Mouse (Mus musculus) embryonic facial prominence, embryonic 13.5 days (tissue): Measurements from ENCODE around the gene Il6ra. TPM values are rescaled to one million over a fixed set of nuclear protein-coding genes. Genes with fewer than 3 reads are reported as not detected.

Experiments
- ATAC-seq: fragments of 200-750 bp; cut with Nextera tagmentation; 2 replicates; pipeline ENCODE4 v1.8.0; 2017; ENCODE audit warnings: low read depth; ENCODE audit not compliant: insufficient number of reproducible peaks, insufficient read depth, low FRiP score, low TSS enrichment
- H3K27ac ChIP-seq: fragments of 300-500 bp; sonication (generic); 2 replicates; pipeline ENCODE4 v1.5.1; 2015; ENCODE audit warnings: moderate library complexity, mild to moderate bottlenecking, inconsistent platforms
- H3K27me3 ChIP-seq: fragments of 300-500 bp; sonication (generic); 2 replicates; pipeline ENCODE4 v1.6.1; 2015; ENCODE audit warnings: mild to moderate bottlenecking, inconsistent platforms
- H3K36me3 ChIP-seq: fragments of 300-500 bp; sonication (generic); 2 replicates; pipeline ENCODE4 v1.6.1; 2015; ENCODE audit warnings: mild to moderate bottlenecking, inconsistent platforms
- H3K4me1 ChIP-seq: fragments of 300-500 bp; sonication (generic); 2 replicates; pipeline ENCODE4 v1.6.1; 2015; ENCODE audit warnings: inconsistent platforms
- H3K4me2 ChIP-seq: fragments of 300-500 bp; sonication (generic); 2 replicates; pipeline ENCODE4 v1.6.1; 2015; ENCODE audit warnings: moderate library complexity, mild to moderate bottlenecking, inconsistent platforms
- H3K4me3 ChIP-seq: fragments of 300-500 bp; sonication (generic); 2 replicates; pipeline ENCODE4 v1.5.1; 2015; ENCODE audit warnings: mild to moderate bottlenecking, inconsistent platforms
- H3K9ac ChIP-seq: fragments of 300-500 bp; sonication (generic); 2 replicates; pipeline ENCODE4 v1.6.1; 2015; ENCODE audit warnings: mild to moderate bottlenecking, inconsistent platforms
- H3K9me3 ChIP-seq: fragments of 300-500 bp; sonication (generic); 2 replicates; pipeline ENCODE4 v1.6.1; 2016; ENCODE audit warnings: inconsistent platforms
- WGBS: fragments of 180-500 bp; shearing (Covaris S2); methylation state at CpG from one replicate; pipeline ENCODE4 v1.1.7; 2015; ENCODE audit warnings: mixed read lengths; 5-methylcytosine and 5-hydroxymethylcytosine counted together
- polyA plus RNA-seq: library from polyadenylated mRNA; unstranded; fragments of >200 nt; fragmentation: Nextera tagmentation; extraction: Ambion mirVana; gene quantifications from 2 replicates; pipeline ENCODE4 v1.2.1, GENCODE M21; 2015

Il6ra gene
- polyA plus RNA-seq, 1 experiment from 2014 or later: 1.6 TPM

DNA sequence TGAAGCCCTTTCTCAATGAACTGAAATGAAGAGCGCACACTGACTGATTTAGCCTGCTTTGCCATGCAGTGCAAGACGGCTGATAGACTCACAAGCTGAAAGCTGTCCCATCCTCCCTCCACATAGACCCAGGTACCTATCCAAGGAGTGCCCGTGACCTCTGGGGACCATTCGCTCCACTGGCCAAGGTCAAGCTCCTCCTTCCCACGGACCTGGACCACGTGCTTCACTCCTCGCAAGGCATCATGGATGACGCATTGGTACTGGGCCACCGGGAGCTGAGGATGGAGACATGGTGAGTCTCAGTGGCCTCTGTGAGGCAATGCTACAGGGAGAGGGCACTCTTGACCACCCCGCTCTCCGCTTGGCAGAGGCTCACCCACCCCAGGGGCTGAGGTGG lies 27.2 kb downstream of the Il6ra start:
- H3K4me2 ChIP-seq: no peak overlapping the region
- 0 out of 2 replicates have a peak, but pooled peaks cover 4% of the 10 kb centered on the region for H3K27me3 ChIP-seq
- 0 out of 2 replicates have a peak, but pooled peaks cover 2% of the 10 kb centered on the region for H3K4me1 ChIP-seq
- no peak overlapping the region for H3K27ac ChIP-seq
- H3K9me3 ChIP-seq: no peaks in the 10 kb centered on the region
- ATAC-seq: no peak
- no peak overlapping the region for H3K4me3 ChIP-seq
- no peak overlapping the region for H3K9ac ChIP-seq
- no peaks in the 10 kb centered on the region for H3K36me3 ChIP-seq
- WGBS: 89% methylated on average over 11 of the region's 11 CpGs

DNA sequence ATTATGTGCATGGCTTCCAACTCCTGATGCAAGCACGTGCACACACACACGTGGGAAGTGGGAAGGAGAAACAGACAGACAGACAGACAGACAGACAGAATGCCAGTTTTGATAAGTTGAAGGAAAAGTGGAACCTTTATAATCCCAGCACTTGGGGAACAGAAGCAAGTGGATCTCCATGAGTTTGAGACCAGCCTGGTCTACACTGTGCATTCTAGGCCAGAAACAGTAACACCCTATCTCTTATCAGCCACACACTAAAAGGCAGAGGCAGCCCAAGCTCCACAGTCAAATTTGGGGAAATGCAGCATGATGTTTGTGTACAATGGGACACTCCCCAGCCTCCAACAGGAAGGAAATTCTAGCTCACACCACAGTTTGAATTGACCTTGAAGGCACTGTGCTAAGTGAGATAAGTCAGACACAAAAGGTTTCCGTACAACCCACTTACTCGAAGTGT lies 29.4 kb downstream of the Il6ra start:
- WGBS: 81% methylated on average over 4 of the region's 4 CpGs
- Histone ChIP-seq H3K9me3 (no peaks in the 10 kb centered on the region), H3K4me2 (no peak overlapping the region), H3K36me3 (no peaks in the 10 kb centered on the region), H3K27me3 (0 out of 2 replicates have a peak, but pooled peaks cover 4% of the 10 kb centered on the region), H3K9ac (no peak overlapping the region), H3K4me3 (no peak overlapping the region), H3K4me1 (0 out of 2 replicates have a peak, but pooled peaks cover 2% of the 10 kb centered on the region), H3K27ac (no peak overlapping the region)
- ATAC-seq: no peak

DNA sequence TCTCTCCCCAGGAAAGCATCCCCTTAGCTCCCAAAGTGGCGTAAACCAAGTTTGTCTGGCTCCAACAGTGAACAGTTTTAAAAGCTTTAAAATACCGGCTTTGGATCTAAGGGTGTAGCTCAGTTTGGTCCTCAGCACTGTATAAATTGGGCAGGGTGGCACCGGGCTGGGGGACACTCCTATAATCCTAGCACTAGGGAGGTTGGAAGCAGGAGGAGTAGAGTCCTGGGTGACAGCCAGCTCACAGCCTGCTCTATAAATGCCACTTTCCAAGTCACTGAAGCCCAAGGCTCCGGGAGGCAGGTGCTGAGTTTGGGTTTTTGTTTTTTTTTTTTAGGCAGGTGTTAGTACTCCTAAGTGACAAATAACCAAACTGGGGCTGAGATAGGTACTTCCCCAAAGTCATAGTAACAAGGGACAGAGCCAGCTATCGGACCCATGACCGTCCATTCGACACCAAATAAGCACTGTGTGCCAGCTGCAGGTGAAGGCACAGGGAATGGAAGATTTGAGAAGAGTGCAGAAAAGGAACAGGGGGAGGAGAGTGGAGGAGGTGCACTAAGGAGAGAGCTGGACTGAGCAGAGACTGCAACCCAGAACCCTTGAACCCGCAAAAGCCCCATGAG lies 30.3 kb downstream of the Il6ra start:
- 0 out of 2 replicates have a peak, but pooled peaks cover 4% of the 10 kb centered on the region for H3K27me3 ChIP-seq
- WGBS: 76% methylated on average over 8 of the region's 8 CpGs
- no peak for ATAC-seq

DNA sequence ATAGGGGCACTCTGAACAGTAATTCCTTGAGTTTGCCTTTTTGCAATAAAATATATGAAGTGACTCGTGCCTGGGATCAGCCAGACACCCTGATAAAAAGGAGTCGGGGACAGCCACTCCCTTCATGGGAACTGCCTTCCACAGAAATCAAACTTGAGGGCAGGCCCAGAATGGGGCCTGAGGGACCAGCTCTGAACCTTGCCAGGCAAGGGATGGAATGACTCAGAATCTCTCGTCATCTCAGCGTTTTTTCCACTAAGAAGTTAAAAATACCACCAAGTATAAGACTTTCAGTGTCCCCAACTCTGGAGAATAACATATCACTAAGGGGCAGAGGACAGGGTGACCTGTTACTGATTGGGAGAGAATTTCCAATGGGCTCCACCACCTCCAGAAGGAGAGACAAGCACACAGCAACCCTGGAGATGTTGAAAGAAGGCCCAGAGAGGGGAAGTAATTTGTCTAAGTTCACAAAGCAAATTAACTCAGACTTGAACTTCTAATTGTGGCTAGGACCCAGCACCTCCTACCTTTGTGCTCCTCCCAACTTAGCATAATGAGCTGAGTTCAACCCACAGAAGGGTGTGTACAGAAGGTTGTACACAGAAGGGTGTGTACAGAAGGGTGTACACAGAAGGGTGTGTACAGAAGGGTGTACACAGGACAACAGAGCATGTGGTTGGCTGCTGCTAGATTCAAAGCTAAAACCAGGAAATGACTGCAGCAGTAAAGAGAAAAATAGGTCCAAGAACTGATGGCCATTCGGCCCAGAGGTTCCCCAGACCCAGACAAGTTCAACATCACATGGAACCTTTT lies 32.8 kb downstream of the Il6ra start:
- WGBS: 75% methylated on average over 5 of the region's 5 CpGs
- ATAC-seq: no peak
- no peaks in the 10 kb centered on the region for H3K36me3 ChIP-seq
- H3K9me3 ChIP-seq: no peaks in the 10 kb centered on the region
- no peaks in the 10 kb centered on the region for H3K4me1 ChIP-seq
- no peak overlapping the region for H3K4me2 ChIP-seq
- H3K4me3 ChIP-seq: no peak overlapping the region
- H3K9ac ChIP-seq: no peak overlapping the region
- no peak overlapping the region for H3K27ac ChIP-seq
- H3K27me3 ChIP-seq: 0 out of 2 replicates have a peak, but pooled peaks cover 4% of the 10 kb centered on the region

More for the DNA sequence above, 30.3 kb downstream of the Il6ra start:
- Histone ChIP-seq H3K4me2 (no peak overlapping the region), H3K36me3 (no peaks in the 10 kb centered on the region), H3K27ac (no peak overlapping the region), H3K4me3 (no peak overlapping the region), H3K9ac (no peak overlapping the region), H3K9me3 (no peaks in the 10 kb centered on the region), H3K4me1 (0 out of 2 replicates have a peak, but pooled peaks cover 1% of the 10 kb centered on the region)

DNA sequence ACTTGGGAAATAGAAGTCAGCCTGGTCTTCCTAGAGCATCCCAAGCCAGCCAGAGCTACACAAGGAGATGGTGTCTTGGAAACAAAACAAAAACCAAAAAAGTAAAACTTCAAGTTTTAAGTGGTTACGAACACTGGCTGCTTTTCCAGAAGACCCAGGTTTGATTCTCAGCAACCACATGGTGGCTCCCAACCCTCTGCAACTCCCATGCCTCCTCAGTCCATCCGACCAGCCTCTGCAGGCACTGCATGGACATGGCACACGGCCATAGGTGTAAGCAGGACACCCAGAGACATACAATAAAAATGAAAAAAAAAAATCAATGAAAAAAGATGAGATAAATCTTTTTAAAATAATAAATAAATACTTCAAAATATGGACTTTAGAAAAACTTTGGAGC lies 33.7 kb downstream of the Il6ra start:
- WGBS: 67% methylated on average over 3 of the region's 3 CpGs
- Histone ChIP-seq H3K27ac (no peak overlapping the region), H3K27me3 (0 out of 2 replicates have a peak, but pooled peaks cover 4% of the 10 kb centered on the region), H3K4me1 (no peaks in the 10 kb centered on the region), H3K36me3 (no peaks in the 10 kb centered on the region), H3K4me3 (no peak overlapping the region), H3K9me3 (no peaks in the 10 kb centered on the region), H3K4me2 (no peak overlapping the region), H3K9ac (no peak overlapping the region)
- ATAC-seq: no peak

DNA sequence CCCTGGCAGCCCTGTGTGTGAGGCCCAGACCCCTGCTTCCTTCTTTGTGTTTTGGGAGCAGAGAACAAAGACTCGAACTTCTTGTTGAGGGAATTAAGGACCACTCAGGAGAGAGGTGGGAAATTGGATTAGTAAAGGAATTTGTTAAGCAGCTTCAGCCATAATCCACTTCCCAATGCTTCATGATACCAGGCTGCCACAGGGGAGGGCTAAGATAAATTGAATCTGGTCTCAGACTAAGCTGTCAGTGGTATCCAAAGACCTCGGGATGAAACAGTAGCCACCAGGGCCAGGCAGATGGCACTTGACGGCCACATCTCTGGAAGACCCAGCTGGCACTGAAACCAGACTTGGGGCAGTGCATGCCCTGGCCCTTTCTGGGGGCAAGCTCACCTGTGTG lies 34.5 kb downstream of the Il6ra start:
- 0 out of 2 replicates have a peak, but pooled peaks cover 4% of the 10 kb centered on the region for H3K27me3 ChIP-seq
- no peaks in the 10 kb centered on the region for H3K36me3 ChIP-seq
- no peak overlapping the region for H3K9ac ChIP-seq
- no peaks in the 10 kb centered on the region for H3K4me1 ChIP-seq
- 12% methylated on average over 3 of the region's 3 CpGs for WGBS
- no peak overlapping the region for H3K4me2 ChIP-seq
- no peaks in the 10 kb centered on the region for H3K9me3 ChIP-seq
- ATAC-seq: no peak
- H3K4me3 ChIP-seq: no peak overlapping the region
- no peak overlapping the region for H3K27ac ChIP-seq

DNA sequence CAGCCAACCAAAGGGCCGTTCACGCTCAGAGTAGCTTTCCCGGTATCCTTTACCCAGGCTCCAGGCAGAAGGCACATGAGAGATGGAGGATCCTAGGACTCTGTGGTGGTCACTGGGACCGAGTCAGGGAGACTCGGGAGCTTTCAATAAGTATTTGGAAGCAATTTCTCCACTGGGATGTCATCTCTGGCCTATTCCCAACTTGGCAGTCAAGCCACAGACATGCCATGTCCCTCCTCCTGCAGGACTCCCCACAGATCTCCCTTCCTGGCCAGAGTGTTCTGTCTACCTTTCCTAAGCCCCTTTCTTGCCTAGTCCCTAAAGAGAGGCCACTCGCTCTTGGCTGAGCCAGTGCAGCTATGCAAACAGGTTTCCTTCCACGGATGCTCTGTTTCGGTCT lies 35.9 kb downstream of the Il6ra start:
- Histone ChIP-seq H3K9me3 (no peaks in the 10 kb centered on the region), H3K4me2 (no peak overlapping the region), H3K27ac (no peak overlapping the region), H3K9ac (no peak overlapping the region), H3K4me1 (peaks cover 7% of the 10 kb centered on the region; the same call in 1 of the 2 replicates), H3K27me3 (no peaks in the 10 kb centered on the region), H3K4me3 (no peak overlapping the region), H3K36me3 (no peaks in the 10 kb centered on the region)
- WGBS: 81% methylated on average over 8 of the region's 8 CpGs
- no peak for ATAC-seq

DNA sequence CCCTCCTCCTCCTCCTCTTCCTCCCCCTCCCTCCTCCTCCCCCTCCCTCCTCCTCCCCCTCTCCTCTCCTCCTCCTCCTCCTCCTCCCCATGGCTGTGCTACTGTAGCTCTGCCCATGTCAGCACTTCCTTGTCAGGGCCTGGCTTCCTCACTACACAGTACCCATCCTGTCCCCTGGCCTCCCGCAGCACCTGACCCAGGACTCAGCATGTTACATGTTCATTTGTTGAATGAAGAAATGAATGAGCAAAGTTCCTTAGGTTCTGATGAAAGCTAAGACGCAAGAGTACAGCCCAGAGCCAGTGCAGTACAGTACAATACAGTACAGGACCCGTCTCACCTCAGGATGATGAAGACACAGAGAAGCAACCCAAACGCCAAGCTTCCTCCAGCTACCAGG lies 36.5 kb downstream of the Il6ra start:
- no peak overlapping the region for H3K9ac ChIP-seq
- no peak for ATAC-seq

DNA sequence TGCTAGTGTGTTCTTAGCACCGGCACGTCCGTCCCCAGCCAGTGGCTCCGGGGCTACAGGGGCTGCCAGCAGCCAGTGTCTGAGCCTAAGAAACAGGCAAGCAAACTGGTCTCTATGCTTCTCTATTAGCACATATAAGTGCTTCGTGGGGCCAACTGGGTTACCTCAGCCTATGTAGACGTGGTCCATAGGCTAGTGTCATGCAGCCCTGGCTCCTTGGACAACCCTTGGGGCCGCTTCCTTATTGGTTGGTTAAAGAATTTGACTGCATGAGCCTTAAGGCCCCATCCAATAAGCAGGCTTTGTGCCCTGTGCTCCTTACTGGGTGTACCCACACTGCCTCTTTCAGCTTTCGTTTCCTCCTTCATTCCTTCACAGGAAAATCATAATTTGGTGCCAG lies 37.2 kb downstream of the Il6ra start:
- no peak for ATAC-seq
- WGBS: 83% methylated on average over 8 of the region's 8 CpGs

More for the DNA sequence above, 36.5 kb downstream of the Il6ra start:
- H3K36me3 ChIP-seq: no peaks in the 10 kb centered on the region
- no peak overlapping the region for H3K27ac ChIP-seq
- no peak overlapping the region for H3K4me3 ChIP-seq
- 65% methylated on average over 4 of the region's 4 CpGs for WGBS
- no peaks in the 10 kb centered on the region for H3K9me3 ChIP-seq
- H3K27me3 ChIP-seq: no peaks in the 10 kb centered on the region
- peaks cover 8% of the 10 kb centered on the region; the same call in 1 of the 2 replicates for H3K4me1 ChIP-seq
- H3K4me2 ChIP-seq: no peak overlapping the region

DNA sequence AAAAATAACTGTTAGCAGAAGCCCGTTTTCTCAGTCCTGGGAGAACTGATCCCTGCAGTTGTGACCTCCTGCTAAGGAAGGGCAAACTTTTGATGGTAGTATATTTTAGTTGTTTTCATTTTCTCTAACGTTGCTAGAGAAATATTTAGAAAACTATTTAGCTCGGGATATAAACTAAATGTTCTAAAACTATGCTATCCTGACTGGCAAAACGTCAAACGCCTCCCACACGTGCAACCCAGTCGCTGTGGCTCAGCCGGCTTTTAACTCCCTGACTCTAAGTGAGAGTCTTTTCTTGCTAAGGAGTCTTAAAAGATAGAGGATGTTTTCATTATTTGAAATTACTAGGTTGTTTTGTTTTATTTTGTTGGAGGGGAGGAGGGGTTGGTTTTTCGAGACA lies 38.0 kb downstream of the Il6ra start:
- Histone ChIP-seq H3K4me2 (no peak overlapping the region), H3K4me1 (peaks cover 19% of the 10 kb centered on the region), H3K4me3 (no peak overlapping the region), H3K9ac (no peak overlapping the region), H3K27me3 (no peaks in the 10 kb centered on the region), H3K36me3 (no peaks in the 10 kb centered on the region), H3K9me3 (no peaks in the 10 kb centered on the region), H3K27ac (no peak overlapping the region)
- no peak for ATAC-seq
- WGBS: 78% methylated on average over 9 of the region's 9 CpGs

More for the DNA sequence above, 37.2 kb downstream of the Il6ra start:
- Histone ChIP-seq H3K4me3 (no peak overlapping the region), H3K9me3 (no peaks in the 10 kb centered on the region), H3K27ac (no peak overlapping the region), H3K36me3 (no peaks in the 10 kb centered on the region), H3K9ac (no peak overlapping the region), H3K4me1 (peaks cover 12% of the 10 kb centered on the region), H3K4me2 (no peak overlapping the region), H3K27me3 (no peaks in the 10 kb centered on the region)

DNA sequence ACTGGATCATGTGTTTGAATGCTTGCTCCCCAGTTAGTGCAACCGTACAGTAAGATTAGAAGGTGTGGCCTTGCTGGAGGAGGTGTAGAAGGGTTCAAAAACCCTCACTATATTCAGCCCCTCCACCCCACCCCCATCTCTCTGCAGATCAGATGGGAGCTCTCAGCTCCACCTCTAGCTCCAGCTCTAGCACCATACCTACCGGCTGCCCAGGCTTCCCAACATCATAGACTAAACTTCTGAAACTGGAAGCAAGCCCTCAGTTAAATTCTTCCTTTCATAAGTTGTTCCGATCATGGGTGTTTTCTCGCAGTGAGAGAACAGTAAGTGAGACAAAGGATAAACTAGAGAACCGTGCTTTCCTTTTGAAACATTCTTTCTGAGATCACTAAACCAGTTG lies 38.9 kb downstream of the Il6ra start:
- no peaks in the 10 kb centered on the region for H3K27me3 ChIP-seq
- no peak overlapping the region for H3K4me2 ChIP-seq
- no peak overlapping the region for H3K9ac ChIP-seq
- peaks cover 24% of the 10 kb centered on the region for H3K4me1 ChIP-seq
- H3K36me3 ChIP-seq: no peaks in the 10 kb centered on the region
- H3K27ac ChIP-seq: no peak overlapping the region
- no peak overlapping the region for H3K4me3 ChIP-seq
- 83% methylated on average over 5 of the region's 5 CpGs for WGBS
- no peaks in the 10 kb centered on the region for H3K9me3 ChIP-seq
- ATAC-seq: no peak
